In genomic region chr2:32095351-32096121, GRCm38 (mm10) we compare ENCODE assay signal across 8 mouse cellular contexts. TPM values are rescaled to one million over a fixed set of nuclear protein-coding genes. Genes with fewer than 3 reads are reported as not detected.
A peak's percentile ranks its signal among the peaks of the same experiment; 100 is the strongest.
DNase-seq lines count a peak whose midpoint lies in the region; ATAC-seq and TF ChIP-seq lines count a peak whose summit lies in the region.

Plpp7 (plus strand) TSS chr2:32095528.

- peak; percentile 97 for ATAC-seq in hindbrain, embryonic 16.5 days

- peak within 1 kb of the TSS; percentile 70 for H3K4me3 ChIP-seq in cortical plate, adult 2 months (ENCODE audit: insufficient read depth, low read length)
- H3K4me3 ChIP-seq in hindbrain, embryonic 16.5 days (ENCODE audit: low read length): peak within 1 kb of the TSS; percentile 68

- peaks cover 5% of the 10 kb centered on the region for H3K4me1 ChIP-seq in cortical plate, adult 2 months (ENCODE audit: control insufficient read depth, insufficient read depth, low read length)
- H3K4me1 ChIP-seq in hindbrain, embryonic 16.5 days (ENCODE audit: control insufficient read depth, insufficient read depth, low read depth, low read length): peaks cover 17% of the 10 kb centered on the region

- DNase-seq in adrenal gland, adult 2 months: peak; percentile 82
- DNase-seq in gastrocnemius, postnatal 10 days: peak; percentile 73
- peak; percentile 70 to 84 for DNase-seq in left cerebral cortex, adult 18-20 months (ENCODE audit: low spot score in 2 of 2)
- DNase-seq in lung, postnatal 14 days: peak; percentile 45
- peak; percentile 90 for DNase-seq in retina, postnatal 1 day
- no peak for DNase-seq in spleen, postnatal 4 days (ENCODE audit: low spot score in 2 of 2)

- peak within 1 kb of the TSS; percentile 86 for H3K9ac ChIP-seq in hindbrain, embryonic 16.5 days (ENCODE audit: low read depth, low read length)

- no peaks in the 10 kb centered on the region for H3K27me3 ChIP-seq in hindbrain, embryonic 16.5 days (replicated peaks; ENCODE audit: control insufficient read depth, insufficient read depth, low read length)

- TF ChIP-seq CTCF in cortical plate, adult 2 months (IDR thresholded peaks at IDR 0.05; ENCODE audit: extremely low read depth, insufficient read depth, low read length): no peak

- TF ChIP-seq POLR2A in cortical plate, adult 2 months (IDR thresholded peaks at IDR 0.05; ENCODE audit: extremely low read depth, insufficient read depth, low read length): peak; percentile 90

- H3K27ac ChIP-seq in cortical plate, adult 2 months (ENCODE audit: insufficient read depth, low read length): peak within 1 kb of the TSS; percentile 26; the same call in 1 of the 2 replicates
- H3K27ac ChIP-seq in hindbrain, embryonic 16.5 days (ENCODE audit: low read depth, low read length): peak within 1 kb of the TSS; percentile 77

- 29% methylated on average over 22 of the region's 22 CpGs for WGBS in hindbrain, embryonic 16.5 days

- H3K4me2 ChIP-seq in hindbrain, embryonic 16.5 days (ENCODE audit: low read length): peak within 1 kb of the TSS; percentile 87

- peaks cover 6% of the 10 kb centered on the region; the same call in 1 of the 2 replicates for H3K36me3 ChIP-seq in hindbrain, embryonic 16.5 days (ENCODE audit: control insufficient read depth, insufficient read depth, low read length)

- H3K9me3 ChIP-seq in hindbrain, embryonic 16.5 days (ENCODE audit: control insufficient read depth, low read length): no peaks in the 10 kb centered on the region

RNA-seq across cellular contexts. Expression of gene Plpp7, which starts in this region (rescaled TPM):
- 1 to 10 TPM; 4.0 to 4.2 TPM for total RNA-seq in adrenal gland, adult 2 months (2021)
- 35.8 and 42.0 TPM in 2 replicates for polyA plus RNA-seq in adrenal gland, adult 2 months (2012; rRNA removed)
- polyA plus RNA-seq in cortical plate, adult 2 months (2012; rRNA removed): 34.5 and 36.4 TPM in 2 replicates
- total RNA-seq in gastrocnemius, postnatal 10 days (2021): 100 to 1,000 TPM in 1 of 2 experiments, 10 to 100 TPM in 1; 90.3 to 101 TPM
- polyA plus RNA-seq in hindbrain, embryonic 16.5 days (2015; fragmentation: Nextera tagmentation; extraction: Ambion mirVana): 31.1 and 33.2 TPM in 2 replicates
- 10 to 100 TPM; 27.1 to 32.4 TPM for total RNA-seq in left cerebral cortex, adult 18-20 months (2021)

Comparison
In these comparisons a context has a peak if more than half of its experiments do, and no peak if none do; other contexts are left out.
1. RNA of gene Plpp7 (total RNA-seq): 90.3 to 101 TPM in gastrocnemius, postnatal 10 days and 27.1 to 32.4 TPM in left cerebral cortex, adult 18-20 months; 4.0 to 4.2 TPM in adrenal gland, adult 2 months; every median in the first group is over 4 times any median in the second.
2. DNase-seq: peak in adrenal gland, adult 2 months (single experiment), gastrocnemius, postnatal 10 days (single experiment), left cerebral cortex, adult 18-20 months (2 of 2), lung, postnatal 14 days (single experiment) and retina, postnatal 1 day (single experiment); none in spleen, postnatal 4 days (0 of 2).